Mouse (Mus musculus): Measurements from ENCODE around the gene Crybg1. TPM values are rescaled to one million over a fixed set of nuclear protein-coding genes. Genes with fewer than 3 reads are reported as not detected.

Gene Crybg1
- polyA plus RNA-seq, 1 experiment, result 17.7 TPM

Other genes with a start within 250 kb of the Crybg1 start
- gene Qrsl1, start 247.1 kb downstream of the Crybg1 start, polyA plus RNA-seq (2012; rRNA removed), result 11.8 and 14.9 TPM in 2 replicates
- 10.1 and 10.9 TPM in 2 replicates for gene Rtn4ip1, start 247.0 kb downstream of the Crybg1 start, polyA plus RNA-seq (2012; rRNA removed)
- 23.9 and 26.5 TPM in 2 replicates for gene Atg5, start 119.5 kb upstream of the Crybg1 start, polyA plus RNA-seq (2012; rRNA removed)

All from urinary bladder, adult 2 months (tissue).